Mouse (Mus musculus): ENCODE results near the gene Tubg2.

Gene Tubg2

DNA sequence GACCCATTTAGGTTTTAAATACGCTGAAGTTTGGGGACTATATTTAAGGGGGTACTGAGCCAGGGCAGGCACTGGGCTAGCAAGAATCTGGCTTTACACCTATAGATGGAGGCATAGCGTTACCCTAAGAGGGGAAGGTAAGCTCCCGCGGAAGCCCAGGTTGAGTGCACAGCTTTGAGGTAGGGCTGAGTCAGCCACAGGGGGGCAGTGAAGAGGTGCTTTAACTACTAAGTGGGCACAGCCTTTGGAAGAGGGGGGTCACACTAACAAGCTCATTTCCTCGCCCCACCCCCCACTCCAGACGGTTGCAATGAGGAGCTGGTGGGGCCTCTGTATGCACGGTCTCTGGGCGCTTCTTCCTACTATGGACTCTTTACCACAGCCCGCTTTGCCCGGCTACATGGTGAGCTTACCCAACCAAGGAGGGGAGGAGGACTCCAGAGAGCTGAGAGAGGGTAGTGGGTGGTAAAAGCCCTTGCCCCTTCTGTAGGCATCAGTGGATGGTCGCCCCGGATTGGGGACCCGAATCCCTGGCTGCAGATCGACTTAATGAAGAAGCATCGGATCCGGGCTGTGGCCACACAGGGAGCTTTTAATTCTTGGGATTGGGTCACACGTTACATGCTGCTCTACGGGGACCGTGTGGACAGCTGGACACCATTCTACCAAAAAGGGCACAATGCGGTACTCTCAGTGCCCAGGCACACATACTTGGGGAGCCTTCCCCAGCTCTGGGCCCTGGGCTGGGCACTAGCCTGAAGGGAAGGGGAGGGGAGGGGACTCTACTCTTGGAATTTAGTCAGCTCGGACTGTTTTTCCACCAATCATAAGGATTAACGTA lies 21.4 kb downstream of the Tubg2 start:
- DNase-seq (ENCODE audit: extremely low read depth, low read depth, low spot score), result no peak

DNA sequence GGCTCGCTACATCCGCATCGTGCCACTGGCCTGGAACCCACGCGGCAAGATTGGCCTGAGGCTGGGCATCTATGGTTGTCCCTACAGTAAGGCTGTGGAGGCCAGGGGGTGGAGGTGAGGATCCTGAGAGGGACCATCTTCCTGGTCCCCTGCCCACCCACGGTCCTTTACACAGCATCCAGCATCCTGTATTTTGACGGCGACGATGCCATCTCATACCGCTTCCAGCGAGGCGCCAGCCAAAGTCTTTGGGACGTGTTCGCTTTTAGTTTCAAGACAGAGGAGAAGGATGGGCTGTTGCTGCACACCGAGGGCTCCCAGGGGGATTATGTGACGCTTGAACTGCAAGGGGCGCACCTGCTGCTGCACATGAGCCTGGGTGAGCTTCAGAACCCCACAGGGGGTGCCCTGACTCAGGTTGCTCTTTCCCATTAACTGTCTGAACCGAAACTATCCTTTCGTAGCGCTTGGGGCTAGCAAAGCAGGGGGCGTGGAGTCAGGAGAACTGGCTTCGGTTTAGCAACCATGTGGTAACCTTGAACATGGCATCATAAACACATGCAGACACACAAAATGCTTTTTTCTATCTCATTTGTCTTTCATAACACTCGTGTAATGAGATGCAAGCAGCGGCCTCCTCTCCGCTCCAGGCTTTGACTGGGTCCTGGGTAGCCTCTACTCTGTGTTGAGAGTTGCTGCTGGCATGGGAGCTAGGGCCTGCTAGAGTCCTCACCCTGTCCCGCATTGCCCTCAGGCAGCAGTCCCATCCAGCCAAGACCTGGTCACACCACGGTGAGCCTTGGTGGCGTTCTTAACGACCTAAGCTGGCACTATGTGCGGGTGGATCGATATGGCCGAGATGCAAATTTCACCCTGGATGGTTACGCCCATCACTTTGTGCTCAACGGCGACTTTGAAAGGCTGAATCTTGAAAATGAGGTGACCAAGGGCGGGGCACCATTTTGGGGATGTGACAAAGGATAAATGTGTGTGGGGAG lies 22.7 kb downstream of the Tubg2 start:
- no peak for DNase-seq (ENCODE audit: extremely low read depth, low read depth, low spot score)

DNA sequence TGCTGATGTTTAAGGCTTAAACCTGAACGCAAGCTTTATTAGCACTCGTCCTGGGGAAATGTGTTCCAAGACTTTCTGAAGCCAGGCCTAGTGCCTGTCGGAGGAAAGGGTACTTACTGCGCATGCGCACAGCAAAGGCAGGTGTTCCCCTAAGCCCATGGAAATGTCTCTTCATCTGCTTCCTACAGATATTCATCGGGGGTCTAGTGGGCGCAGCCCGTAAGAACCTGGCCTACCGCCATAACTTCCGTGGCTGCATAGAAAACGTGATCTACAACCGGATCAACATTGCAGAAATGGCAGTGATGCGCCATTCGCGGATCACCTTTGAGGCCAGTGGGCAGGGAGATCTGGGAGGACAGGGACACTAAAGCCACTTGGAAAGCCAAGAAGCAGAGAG lies 23.6 kb downstream of the Tubg2 start:
- no peak for DNase-seq (ENCODE audit: extremely low read depth, low read depth, low spot score)

DNA sequence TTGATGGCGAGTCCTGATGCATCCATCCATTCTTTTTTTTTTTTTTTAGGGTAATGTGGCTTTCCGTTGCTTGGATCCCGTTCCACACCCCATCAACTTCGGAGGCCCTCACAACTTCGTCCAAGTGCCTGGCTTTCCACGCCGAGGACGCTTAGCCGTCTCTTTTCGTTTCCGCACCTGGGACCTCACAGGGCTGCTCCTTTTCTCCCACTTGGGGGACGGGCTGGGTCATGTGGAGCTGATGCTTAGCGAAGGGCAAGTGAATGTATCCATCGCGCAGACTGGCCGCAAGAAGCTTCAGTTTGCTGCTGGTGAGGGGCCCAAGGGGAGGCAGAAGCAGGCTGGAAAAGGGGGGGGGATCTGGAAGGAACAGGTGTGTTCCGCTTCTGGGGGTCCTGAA lies 24.6 kb downstream of the Tubg2 start:
- DNase-seq (ENCODE audit: extremely low read depth, low read depth, low spot score), result no peak

DNA sequence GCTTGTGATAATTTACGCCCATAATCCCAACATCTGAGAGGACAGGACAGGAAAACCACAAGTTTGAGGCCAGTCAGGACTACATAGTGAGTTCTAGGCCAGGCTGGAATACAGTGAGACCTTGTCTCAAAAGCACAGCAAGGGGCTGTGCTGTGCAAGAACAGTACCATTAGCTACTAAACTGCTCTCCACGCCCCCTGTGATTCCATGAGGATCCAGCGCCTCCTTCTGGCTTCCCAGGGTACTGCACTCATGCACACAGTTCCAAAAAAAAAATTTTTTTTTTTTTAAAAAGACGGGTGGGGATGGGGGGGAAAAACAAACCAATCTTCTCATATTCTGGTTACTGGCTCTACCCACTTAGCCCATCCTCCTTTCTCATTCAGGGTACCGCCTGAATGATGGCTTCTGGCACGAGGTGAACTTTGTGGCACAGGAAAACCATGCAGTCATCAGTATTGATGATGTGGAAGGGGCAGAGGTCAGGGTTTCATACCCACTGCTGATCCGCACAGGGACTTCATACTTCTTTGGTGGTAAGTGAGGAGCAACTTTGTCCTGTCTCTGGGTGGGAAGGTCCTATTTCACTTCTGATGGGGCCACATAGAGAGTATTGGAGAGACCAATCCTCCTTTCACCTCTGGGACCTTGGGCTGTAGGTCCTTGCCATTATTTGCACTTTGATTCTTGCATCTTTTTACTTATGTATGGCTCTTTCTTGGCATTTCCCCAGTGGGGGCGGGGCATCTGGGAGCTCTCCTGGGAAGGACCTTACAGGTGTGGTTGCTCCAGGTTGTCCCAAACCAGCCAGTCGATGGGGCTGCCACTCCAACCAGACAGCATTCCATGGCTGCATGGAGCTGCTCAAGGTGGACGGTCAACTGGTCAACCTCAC lies 25.4 kb downstream of the Tubg2 start:
- DNase-seq (ENCODE audit: extremely low read depth, low read depth, low spot score), result no peak

DNA sequence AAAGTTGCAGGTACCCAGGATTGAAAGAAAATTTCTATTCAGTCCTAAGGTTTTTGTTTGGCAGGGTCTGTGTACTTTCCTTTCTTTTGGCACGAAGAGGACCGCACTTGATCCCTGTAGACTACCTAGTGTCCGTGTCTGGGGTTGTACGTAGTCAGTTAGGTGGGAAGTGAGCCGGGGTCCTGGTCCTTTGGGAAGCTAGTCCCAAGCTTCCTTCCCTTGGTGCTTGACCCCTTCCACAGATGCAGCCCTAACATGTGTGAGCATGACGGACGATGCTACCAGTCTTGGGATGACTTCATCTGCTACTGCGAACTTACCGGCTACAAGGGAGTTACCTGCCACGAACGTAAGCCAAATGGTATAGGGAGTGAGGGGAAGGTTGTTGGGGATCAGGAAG lies 26.3 kb downstream of the Tubg2 start:
- no peak for DNase-seq (ENCODE audit: extremely low read depth, low read depth, low spot score)

DNA sequence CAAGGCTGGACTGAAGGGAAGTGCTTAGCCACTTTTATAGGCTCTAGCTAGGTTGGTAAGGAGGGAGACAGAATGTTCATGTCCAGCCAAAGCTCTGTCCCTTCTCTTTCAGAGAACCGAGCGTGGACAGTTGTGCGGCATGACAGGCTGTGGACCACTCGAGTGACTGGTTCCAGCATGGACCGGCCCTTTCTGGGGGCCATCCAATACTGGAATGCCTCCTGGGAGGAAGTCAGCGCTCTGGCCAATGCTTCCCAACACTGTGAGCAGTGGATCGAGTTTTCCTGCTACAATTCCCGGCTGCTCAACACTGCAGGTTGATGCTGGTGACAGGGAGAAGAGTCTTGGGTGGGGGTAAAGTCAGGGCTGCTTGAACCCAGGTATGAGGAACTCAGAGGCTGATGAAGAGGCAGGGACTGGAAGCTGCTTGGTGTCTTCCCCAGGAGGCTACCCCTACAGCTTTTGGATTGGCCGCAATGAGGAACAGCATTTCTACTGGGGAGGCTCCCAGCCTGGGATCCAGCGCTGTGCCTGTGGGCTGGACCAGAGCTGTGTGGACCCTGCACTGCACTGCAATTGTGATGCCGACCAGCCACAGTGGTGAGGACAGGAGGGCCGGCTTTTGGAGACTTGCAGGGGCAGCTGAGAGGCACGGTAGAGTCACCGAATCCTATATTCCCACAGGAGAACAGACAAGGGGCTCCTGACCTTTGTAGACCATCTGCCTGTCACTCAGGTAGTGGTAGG lies 27.2 kb downstream of the Tubg2 start:
- DNase-seq (ENCODE audit: extremely low read depth, low read depth, low spot score), result no peak

DNA sequence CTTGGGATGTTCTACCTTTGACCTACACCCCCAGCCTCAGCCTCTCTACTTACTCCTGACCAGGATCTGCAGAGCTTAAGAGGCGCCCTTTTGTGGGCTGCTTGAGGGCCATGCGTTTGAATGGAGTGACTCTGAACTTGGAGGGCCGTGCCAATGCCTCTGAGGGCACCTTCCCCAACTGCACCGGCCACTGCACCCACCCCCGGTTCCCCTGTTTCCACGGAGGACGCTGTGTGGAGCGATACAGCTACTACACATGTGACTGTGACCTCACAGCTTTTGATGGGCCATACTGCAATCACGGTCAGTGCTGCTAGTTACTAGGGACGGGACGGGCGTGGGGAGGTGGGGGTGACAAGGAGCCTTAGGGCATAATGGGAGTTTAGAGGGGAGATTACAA lies 29.3 kb downstream of the Tubg2 start:
- DNase-seq (ENCODE audit: extremely low read depth, low read depth, low spot score), result no peak

DNA sequence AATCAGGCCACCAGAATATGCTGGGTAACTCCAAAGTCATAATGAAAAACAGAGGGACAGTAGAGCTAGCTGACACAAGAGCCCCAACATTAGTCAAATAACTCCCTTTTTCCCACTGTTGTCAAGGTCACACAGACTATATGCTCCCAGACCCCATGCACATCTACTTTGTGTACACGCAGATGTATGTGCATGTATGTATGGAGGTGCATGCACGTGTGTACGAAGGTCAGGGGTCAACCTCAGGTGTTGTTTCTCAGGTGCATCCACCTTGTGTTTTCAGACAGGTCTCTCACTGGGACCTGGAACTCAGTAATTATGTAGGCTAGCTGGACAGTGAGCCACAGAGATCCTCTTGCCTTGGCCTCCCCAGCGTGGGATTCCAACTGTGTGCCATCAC lies 29.7 kb downstream of the Tubg2 start:
- no peak for DNase-seq (ENCODE audit: extremely low read depth, low read depth, low spot score)

DNA sequence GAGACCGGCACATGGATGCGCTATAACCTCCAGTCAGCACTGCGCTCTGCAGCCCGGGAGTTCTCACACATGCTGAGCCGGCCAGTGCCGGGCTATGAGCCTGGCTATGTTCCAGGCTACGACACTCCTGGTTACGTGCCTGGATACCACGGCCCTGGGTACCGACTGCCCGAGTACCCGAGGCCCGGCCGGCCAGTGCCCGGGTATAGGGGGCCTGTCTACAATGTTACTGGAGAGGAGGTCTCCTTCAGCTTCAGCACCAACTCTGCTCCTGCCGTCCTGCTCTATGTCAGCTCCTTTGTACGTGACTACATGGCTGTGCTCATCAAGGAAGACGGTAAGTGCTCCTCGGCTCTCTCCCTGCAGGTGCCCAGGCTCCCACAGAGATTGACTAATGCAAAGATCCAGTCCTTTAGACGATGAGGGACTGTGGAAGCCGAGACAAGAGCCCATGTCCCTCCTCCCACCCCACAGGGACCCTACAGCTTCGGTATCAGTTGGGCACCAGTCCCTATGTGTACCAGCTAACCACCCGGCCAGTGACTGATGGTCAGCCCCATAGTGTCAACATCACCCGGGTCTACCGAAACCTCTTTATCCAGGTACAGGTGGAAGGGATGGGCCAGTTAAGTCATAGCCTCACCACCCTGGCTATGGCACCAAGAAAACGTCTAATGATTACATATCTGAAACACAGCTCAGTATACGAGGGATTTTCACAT lies 31.0 kb downstream of the Tubg2 start:
- DNase-seq (ENCODE audit: extremely low read depth, low read depth, low spot score), result no peak

DNA sequence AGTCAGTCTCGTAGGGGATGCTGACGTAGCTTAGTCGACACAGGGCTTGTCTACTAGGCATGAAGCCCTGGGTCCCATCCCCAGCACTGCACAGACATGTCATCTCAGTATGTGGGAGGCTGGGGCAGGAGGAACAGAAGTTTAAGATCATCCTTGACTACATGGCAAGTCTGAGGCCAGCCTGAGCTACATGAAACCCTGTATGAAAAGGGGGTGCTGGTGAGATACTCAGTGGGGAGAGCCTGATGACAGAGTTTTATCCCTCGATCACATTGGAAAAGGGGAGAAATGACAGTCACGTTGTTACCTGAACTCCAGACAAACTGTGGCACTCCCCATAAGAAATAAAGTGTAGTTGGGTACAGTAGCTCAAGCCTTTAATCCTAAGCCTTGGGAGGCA lies 31.8 kb downstream of the Tubg2 start:
- no peak for DNase-seq (ENCODE audit: extremely low read depth, low read depth, low spot score)

DNA sequence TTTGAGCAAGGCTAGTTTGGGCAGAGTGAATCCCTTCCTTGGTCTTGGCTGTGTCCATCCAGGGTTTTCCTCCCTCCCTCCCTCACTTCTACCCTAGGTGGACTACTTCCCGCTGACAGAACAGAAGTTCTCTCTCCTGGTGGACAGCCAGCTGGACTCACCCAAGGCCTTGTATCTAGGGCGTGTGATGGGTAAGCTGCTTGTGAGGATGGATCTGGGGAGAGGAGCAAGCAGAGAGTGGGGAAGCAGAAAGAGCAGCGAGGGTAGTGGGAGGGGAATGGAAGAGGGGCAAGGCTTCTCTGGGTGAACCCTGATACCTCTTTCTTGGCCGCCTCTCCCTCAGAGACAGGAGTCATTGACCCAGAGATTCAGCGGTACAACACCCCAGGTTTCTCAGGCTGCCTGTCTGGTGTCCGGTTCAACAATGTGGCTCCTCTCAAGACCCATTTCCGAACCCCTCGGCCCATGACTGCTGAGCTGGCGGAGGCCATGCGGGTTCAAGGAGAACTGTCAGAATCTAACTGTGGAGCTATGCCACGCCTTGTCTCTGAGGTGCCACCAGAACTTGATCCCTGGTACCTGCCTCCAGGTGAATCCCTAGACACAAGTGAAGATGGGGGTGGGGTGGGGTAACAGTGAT lies 32.6 kb downstream of the Tubg2 start:
- no peak for DNase-seq (ENCODE audit: extremely low read depth, low read depth, low spot score)

DNA sequence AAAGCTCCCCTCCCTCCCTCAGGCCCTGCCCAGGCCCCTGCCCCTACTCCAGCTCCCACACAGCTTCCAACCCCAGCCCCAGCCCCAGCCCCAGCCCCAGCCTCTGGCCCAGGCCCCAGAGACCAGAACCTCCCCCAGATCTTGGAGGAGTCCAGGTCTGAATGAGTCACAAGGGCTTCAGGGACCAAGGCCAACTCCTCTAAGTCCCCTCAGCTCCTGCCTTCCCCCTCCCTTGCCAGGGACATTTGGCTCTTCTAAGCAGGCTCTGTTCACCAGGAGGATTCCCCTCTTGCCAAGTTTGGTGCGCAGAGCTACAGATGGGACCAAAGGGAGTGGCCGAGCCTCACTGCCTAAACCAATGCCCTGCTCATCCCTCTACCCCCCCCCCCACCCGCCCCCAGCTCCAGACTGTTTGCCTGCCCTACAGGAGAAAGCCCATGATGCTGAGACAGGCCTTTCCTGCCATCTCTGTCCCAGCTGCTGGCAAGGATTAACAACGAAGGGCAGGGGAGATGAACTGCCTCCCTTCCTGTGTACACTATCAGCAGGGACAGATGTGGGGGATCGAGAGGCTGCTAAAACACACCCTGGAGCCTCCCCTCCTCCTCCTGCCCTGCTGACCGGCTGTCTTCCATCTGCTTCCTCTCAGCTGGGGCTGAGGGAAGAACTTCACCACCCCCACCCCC lies 33.9 kb downstream of the Tubg2 start:
- DNase-seq (ENCODE audit: extremely low read depth, low read depth, low spot score), result no peak

DNA sequence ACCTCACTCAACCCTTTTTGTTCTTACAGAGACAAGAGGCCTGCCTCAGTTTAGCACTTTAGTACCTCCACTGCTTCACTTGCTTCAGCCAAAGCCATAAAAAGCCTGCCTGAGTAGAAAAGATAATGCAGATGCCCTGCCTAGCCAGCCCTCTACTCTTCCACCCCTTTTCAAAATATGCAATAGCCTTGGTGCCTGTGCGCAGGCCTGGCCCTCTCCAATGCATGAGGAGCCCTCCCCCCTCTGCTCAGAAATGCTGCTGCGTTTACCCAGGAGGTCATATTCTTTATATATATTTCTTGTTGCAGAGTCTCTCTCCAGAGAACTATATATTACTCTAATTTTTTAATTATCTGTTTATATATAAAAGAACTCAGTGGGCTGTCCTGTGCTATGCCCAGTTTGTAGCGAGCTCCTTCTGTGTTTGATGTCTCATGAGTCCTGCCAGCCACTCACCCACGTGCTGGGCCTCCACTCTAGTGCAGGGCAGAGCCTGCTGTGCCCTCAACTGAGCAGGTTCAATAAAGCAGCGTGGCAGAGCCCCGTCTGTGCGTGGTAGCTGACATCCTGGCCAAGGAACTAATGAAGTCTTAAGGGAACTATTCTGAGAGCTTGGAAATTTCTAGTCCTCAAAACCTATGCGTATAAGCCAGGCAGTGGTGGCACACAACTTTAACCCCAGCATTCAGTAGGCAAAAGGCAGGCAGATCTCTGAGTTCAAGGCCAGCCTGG lies 34.6 kb downstream of the Tubg2 start:
- no peak for DNase-seq (ENCODE audit: extremely low read depth, low read depth, low spot score)

DNA sequence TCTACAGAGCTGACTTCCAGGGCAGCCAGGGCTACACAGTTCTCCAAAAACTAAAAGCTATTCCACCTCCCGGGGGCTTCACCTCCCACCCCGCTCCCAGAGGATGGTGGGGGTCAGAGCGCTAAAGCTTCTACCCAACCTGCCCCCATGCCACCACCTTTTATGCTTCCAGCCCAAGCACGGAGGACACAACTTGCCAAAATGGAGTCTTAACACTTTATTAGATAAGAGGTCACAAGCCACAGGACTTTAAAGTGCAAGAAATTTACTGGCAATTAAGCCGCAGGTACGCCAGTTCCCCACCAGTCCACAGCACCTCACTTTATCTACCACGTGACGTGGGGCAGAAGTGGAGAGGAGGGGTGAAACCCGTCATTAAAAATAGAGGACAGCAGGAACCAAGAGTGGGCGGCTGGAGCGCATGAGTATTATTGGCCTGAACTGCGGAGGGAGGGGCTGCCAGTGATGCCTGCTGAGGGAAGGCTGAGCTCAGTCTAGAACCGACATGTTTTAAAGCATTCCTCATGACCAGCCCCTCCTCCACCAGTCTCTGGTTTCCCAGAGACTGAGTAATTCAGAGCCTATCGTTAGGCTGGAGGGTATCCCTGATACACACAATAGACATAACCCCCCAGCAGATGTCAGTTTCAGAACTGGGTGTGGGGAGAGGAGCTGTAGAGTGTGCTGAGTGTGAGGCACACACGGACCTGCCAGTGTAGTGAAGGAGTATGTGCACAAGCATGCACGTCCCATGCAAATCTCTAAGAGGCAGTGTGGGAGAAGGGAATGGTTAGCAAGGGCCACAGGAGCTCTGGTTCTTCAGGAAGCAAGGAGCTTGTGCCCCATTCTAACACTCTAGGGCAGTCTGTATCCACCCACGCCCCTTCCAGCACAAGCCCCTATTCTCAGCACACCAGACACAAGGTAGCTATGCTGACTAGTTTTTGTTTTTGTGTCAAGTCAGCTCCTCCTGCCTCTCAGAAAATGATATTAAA lies 35.5 kb downstream of the Tubg2 start:
- no peak for DNase-seq (ENCODE audit: extremely low read depth, low read depth, low spot score)

DNA sequence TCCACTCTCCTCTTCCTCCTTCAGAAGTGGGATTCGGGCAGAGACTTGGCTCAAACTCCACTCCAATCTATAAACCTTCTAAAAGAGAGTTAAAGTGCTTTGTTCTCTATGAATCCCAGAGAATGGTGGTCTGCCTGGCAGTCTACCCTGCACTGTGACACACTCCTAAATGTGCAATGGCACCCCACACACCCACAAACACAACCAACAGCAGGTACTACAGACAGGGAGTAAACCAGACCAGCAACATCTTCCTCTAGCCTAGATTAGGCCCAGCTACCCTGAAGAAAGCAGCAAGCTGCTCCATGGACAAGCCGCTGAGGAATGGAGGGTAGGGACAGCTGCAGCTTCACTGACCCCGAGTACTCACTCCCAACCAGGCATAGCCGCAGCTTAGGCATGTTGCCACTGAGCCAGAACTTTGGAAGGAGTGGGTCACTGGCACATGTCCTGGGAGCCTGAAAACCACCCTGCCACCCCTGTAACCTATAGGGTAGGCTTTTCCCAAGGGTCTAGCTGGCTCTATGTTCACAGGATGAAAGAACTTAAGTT lies 36.3 kb downstream of the Tubg2 start:
- DNase-seq (ENCODE audit: extremely low read depth, low read depth, low spot score), result no peak
